Mouse (Mus musculus): ENCODE results near the gene Msln. TPM values are rescaled to one million over a fixed set of nuclear protein-coding genes. Genes with fewer than 3 reads are reported as not detected.
"Not testable (repeated sequence)": the region's sequence is repeated elsewhere in the genome, so short reads cannot be mapped to it uniquely, and the experiment has no call there.

Gene Msln
- polyA plus RNA-seq, 1 experiment: not detected

GRCm38 (mm10) chr17:25755086-25755485 lies 908 bp upstream of the Msln start:
- no peak overlapping the region for H3K4me3 ChIP-seq (ENCODE audit: insufficient read depth, low read depth, low read length)
- H3K4me1 ChIP-seq (ENCODE audit: control insufficient read depth, insufficient read depth, insufficient read length, low read length): no peaks in the 10 kb centered on the region
- no peak overlapping the region for H3K27ac ChIP-seq (replicated peaks; ENCODE audit: low read depth, low read length)

- Histone ChIP-seq H3K4me3 (ENCODE audit: insufficient read depth, low read depth, low read length) (no peak overlapping the region), H3K4me1 (ENCODE audit: control insufficient read depth, insufficient read depth, insufficient read length, low read length) (no peaks in the 10 kb centered on the region), H3K27ac (replicated peaks; ENCODE audit: low read depth, low read length) (no peak overlapping the region)
Measured at GRCm38 (mm10) chr17:25751446-25751845, 2.7 kb downstream of the Msln start.

GRCm38 (mm10) chr17:25749314-25749713 lies 4.9 kb downstream of the Msln start:
- H3K4me3 ChIP-seq (ENCODE audit: insufficient read depth, low read depth, low read length): no peak overlapping the region
- H3K27ac ChIP-seq (replicated peaks; ENCODE audit: low read depth, low read length): no peak overlapping the region
- no peaks in the 10 kb centered on the region for H3K4me1 ChIP-seq (ENCODE audit: control insufficient read depth, insufficient read depth, insufficient read length, low read length)

- Histone ChIP-seq H3K27ac (replicated peaks; ENCODE audit: low read depth, low read length) (no peak overlapping the region), H3K4me3 (ENCODE audit: insufficient read depth, low read depth, low read length) (no peak overlapping the region), H3K4me1 (ENCODE audit: control insufficient read depth, insufficient read depth, insufficient read length, low read length) (no peaks in the 10 kb centered on the region)
Measured at GRCm38 (mm10) chr17:25748238-25748637, 5.9 kb downstream of the Msln start.

- Histone ChIP-seq H3K27ac (replicated peaks; ENCODE audit: low read depth, low read length) (no peak overlapping the region), H3K4me3 (ENCODE audit: insufficient read depth, low read depth, low read length) (no peak overlapping the region), H3K4me1 (ENCODE audit: control insufficient read depth, insufficient read depth, insufficient read length, low read length) (no peaks in the 10 kb centered on the region)
Measured at GRCm38 (mm10) chr17:25744311-25744710, 9.9 kb downstream of the Msln start.

- no peak overlapping the region for H3K27ac ChIP-seq (replicated peaks; ENCODE audit: low read depth, low read length)
- no peak overlapping the region for H3K4me3 ChIP-seq (ENCODE audit: insufficient read depth, low read depth, low read length)
- H3K4me1 ChIP-seq (ENCODE audit: control insufficient read depth, insufficient read depth, insufficient read length, low read length): no peaks in the 10 kb centered on the region
Measured at GRCm38 (mm10) chr17:25743831-25744230, 10.3 kb downstream of the Msln start.

GRCm38 (mm10) chr17:25741471-25741870 lies 12.7 kb downstream of the Msln start:
- not testable (repeated sequence) for H3K27ac ChIP-seq (replicated peaks; ENCODE audit: low read depth, low read length); H3K4me1 ChIP-seq (ENCODE audit: control insufficient read depth, insufficient read depth, insufficient read length, low read length); H3K4me3 ChIP-seq (ENCODE audit: insufficient read depth, low read depth, low read length)

- H3K4me3 ChIP-seq (ENCODE audit: insufficient read depth, low read depth, low read length): no peak overlapping the region
- no peaks in the 10 kb centered on the region for H3K4me1 ChIP-seq (ENCODE audit: control insufficient read depth, insufficient read depth, insufficient read length, low read length)
- no peak overlapping the region for H3K27ac ChIP-seq (replicated peaks; ENCODE audit: low read depth, low read length)
Measured at GRCm38 (mm10) chr17:25738861-25739260, 15.3 kb downstream of the Msln start.

GRCm38 (mm10) chr17:25735745-25736144 lies 18.4 kb downstream of the Msln start, which contains the start of gene Mslnl:
Gene Mslnl (plus strand): TSS chr17:25736042.
- Histone ChIP-seq H3K4me1 (ENCODE audit: control insufficient read depth, insufficient read depth, insufficient read length, low read length) (no peaks in the 10 kb centered on the region), H3K27ac (replicated peaks; ENCODE audit: low read depth, low read length) (no peak within 1 kb of the TSS), H3K4me3 (ENCODE audit: insufficient read depth, low read depth, low read length) (no peak within 1 kb of the TSS)

- no peak overlapping the region for H3K4me3 ChIP-seq (ENCODE audit: insufficient read depth, low read depth, low read length)
- H3K27ac ChIP-seq (replicated peaks; ENCODE audit: low read depth, low read length): no peak overlapping the region
- no peaks in the 10 kb centered on the region for H3K4me1 ChIP-seq (ENCODE audit: control insufficient read depth, insufficient read depth, insufficient read length, low read length)
Measured at GRCm38 (mm10) chr17:25735246-25735645, 18.9 kb downstream of the Msln start.

GRCm38 (mm10) chr17:25732082-25732481 lies 22.1 kb downstream of the Msln start:
- Histone ChIP-seq H3K27ac (replicated peaks; ENCODE audit: low read depth, low read length) (no peak overlapping the region), H3K4me3 (ENCODE audit: insufficient read depth, low read depth, low read length) (no peak overlapping the region), H3K4me1 (ENCODE audit: control insufficient read depth, insufficient read depth, insufficient read length, low read length) (peaks cover 6% of the 10 kb centered on the region; the same call in 1 of the 2 replicates)

- peak overlapping the region; percentile 65 for H3K4me3 ChIP-seq (ENCODE audit: insufficient read depth, low read depth, low read length)
- H3K4me1 ChIP-seq (ENCODE audit: control insufficient read depth, insufficient read depth, insufficient read length, low read length): peaks cover 6% of the 10 kb centered on the region; the same call in 1 of the 2 replicates
- no peak overlapping the region for H3K27ac ChIP-seq (replicated peaks; ENCODE audit: low read depth, low read length)
Measured at GRCm38 (mm10) chr17:25728009-25728270, 26.2 kb downstream of the Msln start.

- H3K4me3 ChIP-seq (ENCODE audit: insufficient read depth, low read depth, low read length): peak within 1 kb of the TSS; percentile 70
- H3K27ac ChIP-seq (replicated peaks; ENCODE audit: low read depth, low read length): no peak within 1 kb of the TSS
- H3K4me1 ChIP-seq (ENCODE audit: control insufficient read depth, insufficient read depth, insufficient read length, low read length): peaks cover 6% of the 10 kb centered on the region; the same call in 1 of the 2 replicates
Measured at GRCm38 (mm10) chr17:25727265-25728008, 26.7 kb downstream of the Msln start, which contains the start of the genes Chtf18 and Rpusd1. Gene Chtf18 (minus strand): TSS chr17:25727419. Gene Rpusd1 (plus strand): TSS chr17:25727670.

GRCm38 (mm10) chr17:25725264-25725663 lies 28.9 kb downstream of the Msln start:
- Histone ChIP-seq H3K4me3 (ENCODE audit: insufficient read depth, low read depth, low read length) (no peak overlapping the region), H3K27ac (replicated peaks; ENCODE audit: low read depth, low read length) (no peak overlapping the region), H3K4me1 (ENCODE audit: control insufficient read depth, insufficient read depth, insufficient read length, low read length) (peaks cover 6% of the 10 kb centered on the region; the same call in 1 of the 2 replicates)

GRCm38 (mm10) chr17:25723919-25724318 lies 30.3 kb downstream of the Msln start:
- Histone ChIP-seq H3K4me3 (ENCODE audit: insufficient read depth, low read depth, low read length) (no peak overlapping the region), H3K4me1 (ENCODE audit: control insufficient read depth, insufficient read depth, insufficient read length, low read length) (peaks cover 6% of the 10 kb centered on the region; the same call in 1 of the 2 replicates), H3K27ac (replicated peaks; ENCODE audit: low read depth, low read length) (no peak overlapping the region)

GRCm38 (mm10) chr17:25723470-25723869 lies 30.7 kb downstream of the Msln start:
- Histone ChIP-seq H3K4me1 (ENCODE audit: control insufficient read depth, insufficient read depth, insufficient read length, low read length) (peaks cover 6% of the 10 kb centered on the region; the same call in 1 of the 2 replicates), H3K27ac (replicated peaks; ENCODE audit: low read depth, low read length) (no peak overlapping the region), H3K4me3 (ENCODE audit: insufficient read depth, low read depth, low read length) (no peak overlapping the region)

Measured in brown adipose tissue, adult 24 weeks (tissue).